Mouse (Mus musculus) limb, embryonic 14.5 days (tissue): ENCODE measurements at regions not wholly inside any gene's neighbourhood (a gene's known extent, or its start where the extent isn't known, plus 50 kb on each side); places are given as distances from the start of the nearest gene placed in this dataset.
"Not testable (repeated sequence)": the region's sequence is repeated elsewhere in the genome, so short reads cannot be mapped to it uniquely, and the experiment has no call there.

Experiments used
- ATAC-seq: fragments of 200-750 bp; cut with Nextera tagmentation; 2 replicates; pipeline ENCODE4 v1.8.0; 2017; ENCODE audit warnings: low read depth, moderate number of reproducible peaks, moderate TSS enrichment; ENCODE audit not compliant: low FRiP score
- DNase-seq: peaks from one replicate; pipeline ENCODE4 v3.0.0-alpha.2; 2015; ENCODE audit warnings: low spot score
- H3K27ac ChIP-seq: fragments of 300-500 bp; sonication (generic); replicated peaks from 2 replicates; pipeline ENCODE4 v1.5.1; 2014; ENCODE audit warnings: low read depth, mild to moderate bottlenecking, low read length, moderate library complexity, mixed read lengths
- H3K27me3 ChIP-seq: fragments of 300-500 bp; sonication (generic); 2 replicates; pipeline ENCODE4 v1.6.1; 2014; ENCODE audit warnings: low read length, mixed read lengths; ENCODE audit not compliant: control insufficient read depth, insufficient read depth
- H3K36me3 ChIP-seq: fragments of 300-500 bp; sonication (generic); 2 replicates; pipeline ENCODE4 v1.6.1; 2014; ENCODE audit warnings: mild to moderate bottlenecking, low read length, moderate library complexity, mixed read lengths; ENCODE audit not compliant: control insufficient read depth, insufficient read depth
- H3K4me1 ChIP-seq: fragments of 300-500 bp; sonication (generic); 2 replicates; pipeline ENCODE4 v1.6.1; 2014; ENCODE audit warnings: antibody characterized with exemption, low read length, mixed read lengths; ENCODE audit not compliant: control insufficient read depth, insufficient read depth
- H3K4me2 ChIP-seq: fragments of 300-500 bp; sonication (generic); replicated peaks from 2 replicates; pipeline ENCODE4 v1.6.1; 2014; ENCODE audit warnings: low read depth, mild to moderate bottlenecking, low read length, moderate library complexity; ENCODE audit not compliant: severe bottlenecking
- H3K4me3 ChIP-seq: fragments of 300-500 bp; sonication (generic); replicated peaks from 2 replicates; pipeline ENCODE4 v1.5.1; 2014; ENCODE audit warnings: low read length
- H3K9ac ChIP-seq: fragments of 300-500 bp; sonication (generic); 2 replicates; pipeline ENCODE4 v1.6.1; 2014; ENCODE audit warnings: mild to moderate bottlenecking, low read depth, low read length, moderate library complexity; ENCODE audit not compliant: severe bottlenecking
- H3K9me3 ChIP-seq: fragments of 300-500 bp; sonication (generic); 2 replicates; pipeline ENCODE4 v1.6.1; 2016; ENCODE audit warnings: low read length; ENCODE audit not compliant: control insufficient read depth
- POLR2A ChIP-seq: fragments of 200-500 bp; IDR thresholded peaks from 2 replicates; pipeline ENCODE4 v1.8.0; 2012; ENCODE audit warnings: inconsistent platforms, mild to moderate bottlenecking, moderate library complexity, borderline replicate concordance; ENCODE audit not compliant: insufficient read depth, insufficient read length; ENCODE audit errors: extremely low read depth
- WGBS: fragments of 180-500 bp; shearing (Covaris S2); extraction: QIAGEN DNeasy Blood & Tissue Kit; methylation state at CpG from one replicate; pipeline ENCODE4 v1.1.7; 2014; 5-methylcytosine and 5-hydroxymethylcytosine counted together

GRCm38 (mm10) chr17:42956588-42956987 lies 59.8 kb upstream of the Tnfrsf21 start:
- 59% methylated on average over 5 of the region's 5 CpGs for WGBS
- no peaks in the 10 kb centered on the region for H3K9me3 ChIP-seq
- H3K27ac ChIP-seq, result no peak overlapping the region
- no peaks in the 10 kb centered on the region for H3K27me3 ChIP-seq
- ATAC-seq (no peak), DNase-seq (no peak)
- no peak overlapping the region for H3K4me3 ChIP-seq
- TF ChIP-seq POLR2A, result no peak
- H3K4me1 ChIP-seq, result no peaks in the 10 kb centered on the region
- H3K4me2 ChIP-seq, result no peak overlapping the region
- H3K36me3 ChIP-seq, result no peaks in the 10 kb centered on the region
- H3K9ac ChIP-seq, result no peak overlapping the region

- ATAC-seq (no peak), DNase-seq (no peak)
- Histone ChIP-seq H3K4me1 (no peaks in the 10 kb centered on the region), H3K36me3 (no peaks in the 10 kb centered on the region), H3K4me2 (no peak overlapping the region), H3K27me3 (no peaks in the 10 kb centered on the region), H3K9ac (no peak overlapping the region), H3K4me3 (no peak overlapping the region), H3K27ac (no peak overlapping the region), H3K9me3 (no peaks in the 10 kb centered on the region)
- 44% methylated on average over 2 of the region's 2 CpGs for WGBS
- TF ChIP-seq POLR2A, result no peak
These were observed 61.6 kb upstream of the Tnfrsf21 start for GRCm38 (mm10) chr17:42954722-42955121.

DNA sequence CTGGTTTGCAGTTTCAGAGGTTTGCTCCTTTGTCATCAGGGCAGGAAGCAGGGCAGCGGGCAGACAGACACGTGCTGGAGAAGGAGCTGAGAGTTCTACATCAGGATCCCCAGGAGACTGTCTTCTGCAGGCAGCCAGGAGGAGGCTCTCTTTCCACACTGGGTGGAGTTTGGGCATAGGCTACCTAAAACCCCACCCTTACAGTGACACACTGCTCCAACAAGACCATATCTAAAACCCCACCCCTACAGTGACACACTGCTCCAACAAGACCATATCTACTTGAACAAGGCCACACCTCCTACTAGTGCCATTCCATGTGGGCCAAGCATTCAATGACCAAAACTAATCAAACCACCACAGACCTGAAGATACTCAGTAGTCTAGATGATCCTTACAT lies 68.0 kb upstream of the Cd2ap start:
- H3K4me3 ChIP-seq, result no peak overlapping the region
- no peak overlapping the region for H3K9ac ChIP-seq
- TF ChIP-seq POLR2A, result no peak
- H3K4me2 ChIP-seq, result no peak overlapping the region
- ATAC-seq, result no peak
- no peaks in the 10 kb centered on the region for H3K36me3 ChIP-seq
- DNase-seq, result no peak
- no peak overlapping the region for H3K27ac ChIP-seq
- WGBS, result 90% methylated on average over 2 of the region's 2 CpGs
- no peaks in the 10 kb centered on the region for H3K9me3 ChIP-seq
- H3K27me3 ChIP-seq, result no peaks in the 10 kb centered on the region
- H3K4me1 ChIP-seq, result no peaks in the 10 kb centered on the region

DNA sequence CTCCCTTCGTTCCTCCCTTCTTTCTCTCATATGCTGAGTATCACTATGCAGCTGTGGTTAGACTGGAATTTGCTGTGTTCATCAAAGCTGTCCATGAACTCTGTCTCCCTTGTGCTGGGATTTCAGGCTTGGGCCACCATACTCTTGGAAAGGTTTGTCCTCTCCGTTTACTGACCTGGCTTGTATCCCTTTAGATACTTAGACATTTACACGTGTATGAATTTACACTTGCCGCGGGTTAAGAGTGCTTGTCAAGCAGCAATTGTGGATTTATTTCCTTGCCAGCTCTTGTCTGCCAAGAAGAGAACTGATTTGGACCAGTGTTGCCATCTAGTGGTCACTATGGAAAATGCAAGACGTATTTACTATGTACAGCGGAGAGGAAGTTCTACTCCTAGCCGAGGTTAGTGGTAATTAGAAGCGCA lies 66.8 kb upstream of the Cd2ap start:
- TF ChIP-seq POLR2A, result no peak
- H3K9me3 ChIP-seq, result no peaks in the 10 kb centered on the region
- H3K9ac ChIP-seq, result no peak overlapping the region
- WGBS, result 9% methylated on average over 9 of the region's 9 CpGs
- H3K27me3 ChIP-seq, result no peaks in the 10 kb centered on the region
- no peaks in the 10 kb centered on the region for H3K36me3 ChIP-seq
- H3K4me2 ChIP-seq, result peak overlapping the region; percentile 33; the same call in 1 of the 2 replicates
- peak; percentile 96 for DNase-seq
- H3K4me1 ChIP-seq, result no peaks in the 10 kb centered on the region
- no peak overlapping the region for H3K27ac ChIP-seq
- H3K4me3 ChIP-seq, result no peak overlapping the region
- ATAC-seq, result peak; percentile 80

DNA sequence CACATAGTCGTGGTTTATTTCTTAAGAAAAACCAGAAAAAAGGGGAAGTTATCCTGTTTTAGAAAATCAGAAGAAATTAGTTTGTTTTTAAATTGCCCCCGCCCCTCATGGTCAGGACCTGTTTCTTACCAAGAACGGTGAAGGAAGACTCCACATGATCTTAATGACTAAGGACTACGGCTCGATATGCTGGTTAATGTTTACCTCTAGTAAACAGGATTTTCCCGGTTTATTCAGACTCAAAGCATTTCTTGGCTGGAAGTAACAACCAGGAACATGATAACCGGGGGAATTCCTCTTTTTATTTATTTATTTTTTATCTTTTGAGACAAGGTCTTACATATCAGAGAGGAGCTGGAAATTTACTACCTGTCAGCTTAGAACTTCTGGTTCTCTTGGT lies 63.0 kb upstream of the Cd2ap start:
- DNase-seq (no peak), ATAC-seq (no peak)
- TF ChIP-seq POLR2A, result no peak
- H3K27ac ChIP-seq, result no peak overlapping the region
- H3K4me1 ChIP-seq, result no peaks in the 10 kb centered on the region
- 86% methylated on average over 7 of the region's 7 CpGs for WGBS
- H3K4me2 ChIP-seq, result no peak overlapping the region
- no peaks in the 10 kb centered on the region for H3K27me3 ChIP-seq
- H3K9me3 ChIP-seq, result no peaks in the 10 kb centered on the region
- H3K9ac ChIP-seq, result no peak overlapping the region
- no peaks in the 10 kb centered on the region for H3K36me3 ChIP-seq
- no peak overlapping the region for H3K4me3 ChIP-seq

- H3K4me2 ChIP-seq, result no peak overlapping the region
- no peak for TF ChIP-seq POLR2A
- no peak for ATAC-seq
- no peaks in the 10 kb centered on the region for H3K36me3 ChIP-seq
- H3K4me1 ChIP-seq, result no peaks in the 10 kb centered on the region
- WGBS, result 78% methylated on average over 1 of the region's 1 CpGs
- DNase-seq, result no peak
- no peaks in the 10 kb centered on the region for H3K9me3 ChIP-seq
- no peak overlapping the region for H3K27ac ChIP-seq
- H3K4me3 ChIP-seq, result no peak overlapping the region
- H3K27me3 ChIP-seq, result no peaks in the 10 kb centered on the region
- H3K9ac ChIP-seq, result no peak overlapping the region
These were observed 62.1 kb upstream of the Cd2ap start for GRCm38 (mm10) chr17:42938579-42938978.

DNA sequence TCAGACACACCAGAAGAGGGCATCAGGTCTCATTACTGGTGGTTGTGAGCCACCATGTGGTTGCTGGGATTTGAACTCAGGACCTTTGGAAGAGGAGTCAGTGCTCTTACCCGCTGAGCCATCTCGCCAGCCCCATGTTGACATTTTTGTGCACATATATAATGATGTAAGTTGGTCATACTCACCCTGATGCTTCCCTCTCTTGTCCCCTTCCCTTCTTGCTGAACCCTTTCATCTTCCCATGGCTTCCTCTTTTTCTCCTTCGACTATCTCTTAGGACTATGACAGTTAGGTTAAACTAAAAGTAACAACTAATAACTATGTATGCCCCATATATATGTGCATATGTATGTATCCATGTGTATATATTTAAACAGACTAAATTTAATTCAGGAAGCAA lies 61.0 kb upstream of the Cd2ap start:
- ATAC-seq, H3K4me1 ChIP-seq, H3K9ac ChIP-seq, H3K4me2 ChIP-seq, H3K36me3 ChIP-seq, H3K4me3 ChIP-seq, DNase-seq, H3K9me3 ChIP-seq, H3K27ac ChIP-seq, H3K27me3 ChIP-seq: not testable (repeated sequence)
- WGBS, result 86% methylated on average over 3 of the region's 3 CpGs
